Mouse (Mus musculus) cerebellum, adult 2 months (tissue): Measurements from ENCODE around the gene Tns1.

Source experiments
- CTCF ChIP-seq: fragments of 200-500 bp; IDR thresholded peaks from 2 replicates; pipeline ENCODE4 v1.5.1; 2011; ENCODE audit warnings: low read depth, mild to moderate bottlenecking, control low read depth, low read length, moderate library complexity, borderline replicate concordance; ENCODE audit not compliant: insufficient read depth
- POLR2A ChIP-seq: fragments of 200-500 bp; IDR thresholded peaks from 2 replicates; pipeline ENCODE4 v1.6.1; 2011; ENCODE audit warnings: low read length, control low read depth, borderline replicate concordance; ENCODE audit not compliant: insufficient read depth

GRCm38 (mm10) chr1:74098004-74099000 is 25.9 kb downstream of the Tns1 start:
- TF ChIP-seq CTCF (no peak), POLR2A (no peak)
